ENCODE assay signal across 21 mouse cellular contexts in the genomic region with DNA sequence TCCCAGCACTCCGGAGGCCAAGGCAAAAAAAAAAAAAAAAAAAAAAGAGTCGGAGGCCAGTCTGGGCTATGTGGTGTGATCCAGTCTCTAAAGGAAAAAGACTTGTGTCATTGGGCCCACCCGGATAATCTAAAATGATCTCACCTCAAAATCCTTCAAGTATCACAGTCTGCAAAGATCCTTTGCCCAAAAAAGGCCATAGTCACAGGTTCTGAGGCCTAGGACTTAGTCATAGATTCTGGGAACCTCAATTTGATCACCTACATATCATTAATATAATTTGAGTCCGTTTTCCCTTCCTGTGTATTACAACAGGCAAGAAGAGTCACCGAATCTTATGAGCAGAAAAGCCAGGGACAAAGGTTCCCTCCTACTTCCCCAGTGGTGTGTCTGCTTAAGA.
DNase-seq lines count a peak whose midpoint lies in the region; TF ChIP-seq lines count a peak whose summit lies in the region.
"Had no signal": no experiment of that assay in that cellular context is flagged by ENCODE, and none has a peak within 500 bp of the region (broad histone marks: within the 10 kb centered on the region; RNA-seq: fewer than 3 reads in every experiment).

No protein-coding gene starts in this region.

- H3K27ac ChIP-seq in embryonic fibroblast, embryonic 13.5 days (ENCODE audit: insufficient read depth, low read length) = peak overlapping the region; percentile 83
- H3K27ac ChIP-seq: embryonic facial prominence, embryonic 10.5 days; embryonic facial prominence, embryonic 12.5 days; forebrain, embryonic 10.5 days; forebrain, embryonic 12.5 days had no signal

- no peak for TF ChIP-seq CTCF in C2C12 (IDR thresholded peaks at IDR 0.05; ENCODE audit: control insufficient read depth, insufficient read depth, insufficient read length)
- no peak for TF ChIP-seq CTCF in embryonic fibroblast, embryonic 13.5 days (IDR thresholded peaks at IDR 0.05; ENCODE audit: borderline replicate concordance, insufficient read depth, low read length)

- no peaks in the 10 kb centered on the region for H3K79me2 ChIP-seq in C2C12 (ENCODE audit: control insufficient read depth, insufficient read depth)

- TF ChIP-seq POLR2A in embryonic fibroblast, embryonic 13.5 days (IDR thresholded peaks at IDR 0.05; ENCODE audit: low read depth, low read length) = no peak

- peaks cover 15% of the 10 kb centered on the region; the same call in 1 of the 2 replicates for H3K4me1 ChIP-seq in embryonic fibroblast, embryonic 13.5 days (ENCODE audit: control insufficient read depth, insufficient read depth, low read length)
- H3K4me1 ChIP-seq: embryonic facial prominence, embryonic 12.5 days had no signal

- peak; percentile 7 for DNase-seq in skeletal muscle tissue, adult 2 months (ENCODE audit: low read depth, low spot score)
- DNase-seq in kidney, postnatal 36 days = no peak
- DNase-seq in kidney, adult 18-20 months = no peak
- DNase-seq: adrenal gland, adult 8-10 months; adrenal gland, postnatal 14 days; adrenal gland, postnatal 36 days; cerebellum, adult 11-12 months; cerebellum, adult 2 months; cerebellum, adult 9-10 months; cerebellum, postnatal 10 days; cerebellum, postnatal 25 days had no signal

- H3ac ChIP-seq in C2C12 (ENCODE audit: control insufficient read depth, insufficient read length, low read depth) = no peak overlapping the region

- no peak overlapping the region for H3K4me3 ChIP-seq in C2C12 (ENCODE audit: insufficient read depth, poor library complexity, severe bottlenecking)
- no peak overlapping the region for H3K4me3 ChIP-seq in embryonic fibroblast, embryonic 13.5 days (ENCODE audit: insufficient read depth, low read length)
- H3K4me3 ChIP-seq: embryonic facial prominence, embryonic 10.5 days; embryonic facial prominence, embryonic 12.5 days; erythroblast, embryonic 14.5 days; forebrain, embryonic 10.5 days; forebrain, embryonic 12.5 days had no signal

- H3K36me3 ChIP-seq in C2C12 (ENCODE audit: control insufficient read depth, insufficient read depth) = no peaks in the 10 kb centered on the region
- H3K36me3 ChIP-seq: embryonic facial prominence, embryonic 10.5 days; embryonic facial prominence, embryonic 12.5 days; forebrain, embryonic 10.5 days; forebrain, embryonic 12.5 days; G1E had no signal

- H3K27me3 ChIP-seq in C2C12 (ENCODE audit: control insufficient read depth, insufficient read depth, insufficient read length) = no peaks in the 10 kb centered on the region
- H3K27me3 ChIP-seq: CH12.LX; embryonic facial prominence, embryonic 12.5 days; forebrain, embryonic 12.5 days; Patski had no signal

- no peaks in the 10 kb centered on the region for H3K79me3 ChIP-seq in C2C12 (ENCODE audit: low read depth)

TF ChIP-seq in C2C12, 6 proteins besides CTCF, POLR2A, EP300 and RAD21:
- no peak for TF ChIP-seq USF1 (IDR thresholded peaks at IDR 0.05; ENCODE audit: low read depth)
- no peak for TF ChIP-seq MYOD1 (IDR thresholded peaks at IDR 0.05; ENCODE audit: control insufficient read depth, insufficient read length, low read depth)
- TF ChIP-seq FOSL1 (IDR thresholded peaks at IDR 0.05; ENCODE audit: insufficient read depth, low read length, poor library complexity, severe bottlenecking) = peak; percentile 16
TF ChIP-seq in C2C12: peak in this region for 1.
